Mouse (Mus musculus) embryonic fibroblast, embryonic 13.5 days (primary cell): ENCODE data around the gene Pou5f1.

Source experiments
- CTCF ChIP-seq: IDR thresholded peaks from 2 replicates; pipeline ENCODE4 v1.5.1; 2011; ENCODE audit warnings: mild to moderate bottlenecking, control low read depth, low read length, moderate library complexity, borderline replicate concordance; ENCODE audit not compliant: insufficient read depth
- POLR2A ChIP-seq: IDR thresholded peaks from 2 replicates; pipeline ENCODE4 v1.6.1; 2011; ENCODE audit warnings: low read depth, mild to moderate bottlenecking, control low read depth, low read length, moderate library complexity

GRCm38 (mm10) chr17:35537421-35537820 is 31.6 kb downstream of the Pou5f1 start:
- no peak for TF ChIP-seq POLR2A
- no peak for TF ChIP-seq CTCF
